Comparison of ENCODE assay signal across 23 mouse cellular contexts in genomic region chr7:46184232-46184631, GRCm38 (mm10). TPM values are rescaled to one million over a fixed set of nuclear protein-coding genes. Genes with fewer than 3 reads are reported as not detected.
"Had no signal": no experiment of that assay in that cellular context is flagged by ENCODE, and none has a peak within 500 bp of the region (broad histone marks: within the 10 kb centered on the region; RNA-seq: fewer than 3 reads in every experiment).

No protein-coding gene starts in this region.

- H3K4me3 ChIP-seq: layer of hippocampus, adult 2 months; left cerebral cortex, adult 2 months; neural tube, embryonic 12.5 days; neural tube, embryonic 15.5 days; stomach, embryonic 15.5 days had no signal

- H3K9me3 ChIP-seq: neural tube, embryonic 12.5 days; neural tube, embryonic 15.5 days; stomach, embryonic 15.5 days had no signal

- ATAC-seq: liver, postnatal 0 days; lung, postnatal 0 days had no signal

- DNase-seq: kidney, adult 18-20 months; kidney, adult 9 months; kidney, postnatal 14 days; layer of hippocampus, postnatal 36 days; liver, postnatal 0 days; lung, embryonic 14.5 days; midbrain, embryonic 14.5 days; retina, postnatal 1 day; right cerebral cortex, postnatal 25 days; spleen, adult 18-20 months; thymus, postnatal 25 days had no signal

- H3K9ac ChIP-seq: liver, embryonic 14.5 days; liver, postnatal 0 days; lung, embryonic 14.5 days; neural tube, embryonic 12.5 days; neural tube, embryonic 15.5 days; stomach, embryonic 15.5 days had no signal

- H3K27ac ChIP-seq: layer of hippocampus, adult 2 months; left cerebral cortex, adult 2 months; liver, embryonic 14.5 days; macrophage; neural tube, embryonic 12.5 days; neural tube, embryonic 15.5 days; stomach, embryonic 15.5 days had no signal

- H3K36me3 ChIP-seq: neural tube, embryonic 12.5 days; neural tube, embryonic 15.5 days; stomach, embryonic 15.5 days had no signal

- H3K4me2 ChIP-seq: lung, embryonic 14.5 days; midbrain, embryonic 11.5 days; neural tube, embryonic 12.5 days; neural tube, embryonic 15.5 days; stomach, embryonic 15.5 days had no signal

RNA-seq across cellular contexts. Expression of gene Abcc8, which starts 4.4 kb away (rescaled TPM):
- total RNA-seq: liver, adult 2 months; megakaryocyte-erythroid progenitor cell, adult 5-6 weeks had no signal
- polyA plus RNA-seq: liver, adult 2 months; macrophage had no signal

RNA-seq across cellular contexts. Expression of gene Ush1c, which starts 54.1 kb away (rescaled TPM):
- total RNA-seq: liver, adult 2 months; megakaryocyte-erythroid progenitor cell, adult 5-6 weeks had no signal
- polyA plus RNA-seq: liver, adult 2 months; macrophage had no signal

RNA-seq across cellular contexts. Expression of gene Otog, which starts 56.6 kb away (rescaled TPM):
- total RNA-seq: liver, adult 2 months; megakaryocyte-erythroid progenitor cell, adult 5-6 weeks had no signal
- polyA plus RNA-seq: limb, embryonic 11.5 days; liver, adult 2 months; liver, embryonic 14.5 days; liver, postnatal 0 days; lung, embryonic 14.5 days; lung, postnatal 0 days; macrophage; midbrain, embryonic 11.5 days had no signal
